Mouse (Mus musculus) adrenal gland, adult (tissue): ENCODE measurements around the gene Pla2g4b.
A peak's percentile ranks its signal among the peaks of the same experiment; 100 is the strongest.

Experiments
- DNase-seq, 2 experiments: peaks; one replicate each; pipeline ENCODE4 v3.0.0; 2022 to 2023; ENCODE audit warnings: low spot score in 1 of 2; ENCODE audit not compliant: inconsistent age in 2 of 2

Pla2g4b gene

DNA sequence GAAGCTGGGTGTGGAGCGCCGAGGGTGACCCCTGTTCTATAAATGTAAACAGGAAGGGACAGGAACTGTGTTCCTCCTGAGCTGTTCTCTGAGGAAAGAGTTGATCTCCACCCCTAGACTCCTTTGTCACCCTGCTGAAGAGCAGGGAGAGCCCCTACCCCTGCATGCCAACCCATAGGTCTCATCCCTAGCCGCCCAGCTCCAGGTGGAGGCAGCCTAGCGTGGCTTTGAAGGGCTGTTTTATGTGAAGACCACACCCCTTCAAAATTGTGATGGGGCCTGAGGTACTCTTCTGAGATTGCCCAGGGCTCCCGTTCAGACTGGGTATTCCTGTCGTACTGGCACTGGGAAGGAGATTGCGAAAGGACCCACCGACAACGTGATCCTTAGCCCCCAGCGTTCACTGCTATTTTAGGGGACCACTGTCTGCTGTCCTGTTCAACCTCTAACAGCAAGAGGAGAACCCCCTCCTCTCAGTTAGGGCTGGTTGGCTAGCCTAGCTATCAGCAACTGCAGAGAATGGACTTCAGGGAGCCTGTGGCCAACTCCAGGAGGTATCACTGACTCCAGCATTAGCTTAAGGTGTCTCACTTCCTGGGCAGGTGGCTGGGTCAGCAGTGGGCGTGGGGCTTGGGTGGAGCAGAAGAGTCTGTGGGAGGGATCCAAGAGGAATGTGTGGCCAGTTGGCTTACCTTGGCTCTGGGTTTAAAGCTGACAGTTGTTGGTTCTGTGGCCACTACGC lies at the start of gene Pla2g4b:
TSS of gene Pla2g4b (plus strand) at position 692 of the 742 bp plus-strand sequence.
- DNase-seq = no peak

DNA sequence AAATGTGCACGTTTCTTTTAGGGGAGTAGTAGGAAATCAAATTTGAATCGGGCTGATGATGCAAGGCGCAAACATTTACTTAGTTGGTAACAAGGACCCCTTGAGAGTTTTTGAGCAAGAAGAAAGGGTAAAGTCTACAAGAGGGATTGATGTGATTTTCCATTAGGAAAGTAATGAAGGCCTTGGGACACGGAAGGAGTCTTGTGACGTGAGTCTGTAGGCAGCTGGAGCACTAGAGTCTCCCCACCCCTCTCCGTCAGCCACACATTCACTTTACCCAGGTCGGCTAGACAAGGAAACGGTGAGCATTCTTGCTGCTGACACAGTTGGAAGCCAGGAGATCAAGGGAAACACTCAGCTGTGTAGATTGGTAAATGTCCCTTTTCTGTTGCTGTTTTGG lies 47.3 kb upstream of the Pla2g4b start:
- DNase-seq = no peak

DNA sequence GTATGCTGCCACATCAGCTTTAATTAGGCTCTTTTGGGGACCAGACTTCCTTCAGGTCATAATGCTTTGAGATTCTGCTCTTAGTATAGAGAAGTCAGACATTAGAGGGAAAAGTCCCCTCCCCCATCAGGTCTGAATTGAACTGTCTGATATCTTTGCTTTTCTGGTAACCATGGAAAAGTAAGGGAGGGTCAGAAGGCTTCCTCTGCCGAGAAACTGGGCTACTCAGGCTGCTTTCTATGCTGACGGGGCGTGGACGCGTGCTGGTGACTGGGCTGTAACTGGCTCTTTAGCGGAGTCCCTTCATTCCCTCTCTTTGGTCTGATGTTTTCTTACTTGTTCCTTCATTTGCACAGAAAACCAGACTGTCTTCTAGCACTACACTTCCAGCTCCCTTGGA lies 46.8 kb upstream of the Pla2g4b start:
- DNase-seq = no peak

DNA sequence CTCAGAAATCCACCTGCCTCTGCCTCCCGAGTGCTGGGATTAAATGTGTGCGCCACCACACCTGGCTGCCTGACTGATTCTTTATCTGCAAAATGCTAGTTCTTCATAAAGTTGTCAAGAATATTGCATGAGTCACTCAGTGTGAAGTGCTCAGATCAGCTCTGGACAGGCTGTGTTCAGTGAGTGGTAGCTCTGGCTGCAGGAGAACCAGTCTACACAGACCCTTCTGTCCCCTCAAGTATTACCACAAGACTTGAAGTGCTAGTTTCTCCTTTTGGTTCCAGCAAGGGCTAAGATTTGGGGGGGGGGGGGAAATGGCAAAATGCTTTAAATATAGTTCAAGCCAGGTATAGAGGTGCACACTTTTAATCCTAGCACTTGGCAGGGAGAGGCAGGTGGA lies 45.8 kb upstream of the Pla2g4b start:
- no peak for DNase-seq

DNA sequence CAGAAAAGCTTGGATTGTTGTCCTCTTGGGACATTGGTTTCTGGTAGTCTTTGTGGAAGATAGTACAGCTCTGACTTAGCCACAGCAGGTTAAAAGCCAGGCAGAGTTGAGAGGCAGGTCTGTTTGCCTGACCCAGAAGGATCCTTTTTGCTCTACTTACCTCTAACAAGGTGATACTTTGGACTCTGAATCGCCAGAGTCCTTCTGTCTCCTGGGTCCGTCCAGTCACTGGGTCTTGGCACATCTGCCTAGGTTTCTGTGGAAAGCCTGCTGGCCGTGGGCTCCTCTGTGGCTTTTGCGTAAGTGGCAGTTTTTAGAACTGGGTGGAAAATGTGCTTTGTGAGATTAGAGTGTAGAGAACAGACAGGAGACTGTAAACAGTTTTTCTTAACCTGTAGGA lies 44.3 kb upstream of the Pla2g4b start:
- DNase-seq = no peak

DNA sequence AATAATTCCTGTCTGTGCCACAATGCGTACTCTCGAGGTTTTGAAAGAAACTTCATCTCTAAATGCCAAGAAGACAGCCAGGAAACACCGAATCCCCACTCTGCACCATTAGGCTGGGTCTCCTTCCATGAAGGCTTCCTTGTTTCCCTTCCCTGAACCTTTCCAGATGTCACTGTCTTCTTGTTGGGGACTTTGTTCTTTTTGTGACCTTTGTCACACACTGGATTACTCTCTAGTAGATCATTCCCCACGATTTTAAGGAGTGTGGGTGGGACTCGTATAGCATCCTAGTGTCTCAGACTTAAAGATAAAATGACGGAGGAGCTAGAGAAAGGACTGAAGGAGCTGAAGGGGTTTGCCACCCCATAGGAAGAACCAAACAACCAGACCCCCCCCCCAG lies 42.3 kb upstream of the Pla2g4b start:
- no peak for DNase-seq

DNA sequence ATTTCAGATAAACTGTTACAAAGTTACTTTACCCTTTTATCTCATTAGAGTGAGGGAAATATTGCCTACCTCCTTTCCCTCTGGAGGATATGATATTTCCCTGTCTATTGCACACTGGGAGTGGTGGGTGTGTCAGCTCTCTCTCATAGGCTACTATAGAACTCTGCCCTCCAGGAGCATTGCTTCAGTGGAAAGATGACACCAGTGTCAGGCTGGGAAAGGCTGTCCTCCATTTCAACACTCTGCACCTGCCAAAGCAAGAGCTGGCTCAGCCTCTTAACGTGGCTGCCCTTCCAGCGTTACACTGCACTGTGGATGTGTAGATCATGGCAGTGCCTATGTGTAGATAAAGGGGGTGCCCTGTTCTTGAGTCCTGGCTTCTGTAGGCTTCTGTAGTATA lies 40.9 kb upstream of the Pla2g4b start:
- no peak for DNase-seq

DNA sequence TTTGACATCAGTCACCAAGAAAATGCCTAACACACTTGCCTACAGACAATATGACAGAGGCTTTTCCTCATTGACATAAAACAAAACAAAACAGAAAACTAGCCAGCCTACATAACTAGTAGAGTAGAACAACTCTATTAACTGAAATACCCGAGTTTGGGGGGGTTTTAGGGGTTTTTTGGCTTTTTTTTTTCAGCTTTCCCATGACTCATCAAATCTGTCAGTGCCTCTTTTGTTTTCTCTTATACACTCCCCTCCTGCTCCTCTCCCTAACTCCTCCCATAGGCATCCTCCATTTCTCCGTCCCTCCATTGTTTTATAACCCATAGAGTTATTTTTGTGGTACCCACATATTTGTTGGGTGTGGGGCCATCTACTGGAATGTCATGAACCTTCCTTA lies 39.7 kb upstream of the Pla2g4b start:
- no peak for DNase-seq

DNA sequence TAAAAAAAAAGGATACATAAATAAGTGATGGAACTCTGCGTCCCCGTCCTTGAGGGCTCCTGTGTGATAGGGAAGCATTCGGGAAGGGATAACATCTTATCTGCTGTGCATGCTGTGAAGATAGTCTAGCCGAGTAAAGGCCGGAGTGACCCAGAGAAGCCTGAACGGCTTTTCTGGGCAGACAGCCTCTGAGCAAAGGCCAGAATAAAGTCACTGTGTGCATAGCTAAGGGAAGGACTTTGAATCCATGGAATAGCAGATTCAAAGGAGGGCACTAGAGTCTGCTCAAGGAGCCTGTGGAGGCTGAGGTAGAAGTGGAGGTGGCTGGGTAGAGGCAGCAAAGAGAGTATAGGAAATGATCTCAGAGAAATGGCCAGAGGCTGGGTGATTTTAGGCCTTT lies 38.4 kb upstream of the Pla2g4b start:
- DNase-seq = no peak

DNA sequence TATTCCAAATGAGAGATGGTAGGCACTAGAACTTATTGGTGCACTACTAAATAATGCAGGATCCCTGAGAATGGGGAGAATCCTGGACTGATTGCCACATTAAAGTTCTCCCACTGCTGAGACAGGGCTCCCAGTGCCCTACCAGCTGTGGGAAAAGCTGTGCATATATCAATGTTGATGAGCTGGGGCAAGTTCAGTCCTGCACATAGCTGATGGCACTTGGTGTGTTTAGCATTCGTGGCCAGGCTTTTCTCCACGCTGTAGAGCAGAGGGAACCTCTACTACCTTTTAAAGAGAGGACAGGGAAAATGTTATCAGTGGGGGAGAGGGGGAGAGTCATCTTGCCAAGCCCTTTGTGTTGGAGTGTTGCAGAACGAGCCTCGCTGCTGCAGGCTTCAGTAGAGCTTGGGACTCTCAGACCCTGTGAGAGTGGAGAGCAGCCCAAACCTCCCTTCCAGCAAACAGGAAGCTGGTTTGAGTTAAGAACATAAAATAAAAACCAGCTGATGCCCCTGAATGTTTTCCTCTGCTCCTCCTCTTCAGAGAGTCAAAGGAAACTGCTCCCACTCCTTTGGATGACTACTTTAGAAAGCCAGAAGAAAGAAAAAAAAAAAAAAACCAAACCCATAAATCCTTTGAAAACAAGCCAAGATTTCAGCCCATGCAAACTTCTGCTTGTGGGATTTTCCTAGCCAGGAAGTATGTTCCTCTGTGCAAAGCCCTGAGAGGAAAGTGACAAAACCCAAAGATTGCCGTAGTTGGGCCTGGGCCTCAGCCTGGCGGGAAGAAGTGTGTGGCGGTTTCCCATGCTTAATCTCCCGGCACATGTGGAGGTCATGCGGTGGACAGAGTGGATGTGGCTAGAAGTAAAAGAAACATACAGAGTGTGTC lies 37.6 kb upstream of the Pla2g4b start:
- DNase-seq = peak in 1 of 2 experiments; percentile 59

DNA sequence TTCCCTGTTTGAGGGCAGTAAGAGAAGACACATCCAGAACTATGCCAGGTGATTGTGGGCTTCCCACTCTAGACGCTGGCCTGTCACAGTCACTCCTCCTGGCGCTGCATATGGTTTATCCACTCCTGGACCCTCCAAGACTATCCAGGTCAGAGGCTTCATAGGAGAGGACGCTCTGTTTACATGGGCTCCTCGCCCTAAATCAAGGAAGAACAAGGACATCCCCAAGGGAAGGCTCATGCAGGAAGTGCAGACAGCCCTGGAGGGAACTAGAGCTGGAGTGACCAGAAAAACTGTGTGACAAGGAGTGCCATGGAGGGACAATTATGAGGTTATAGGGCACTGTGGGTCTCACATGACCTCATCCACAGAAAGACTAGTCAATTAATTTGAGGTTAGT lies 35.9 kb upstream of the Pla2g4b start:
- DNase-seq = no peak

DNA sequence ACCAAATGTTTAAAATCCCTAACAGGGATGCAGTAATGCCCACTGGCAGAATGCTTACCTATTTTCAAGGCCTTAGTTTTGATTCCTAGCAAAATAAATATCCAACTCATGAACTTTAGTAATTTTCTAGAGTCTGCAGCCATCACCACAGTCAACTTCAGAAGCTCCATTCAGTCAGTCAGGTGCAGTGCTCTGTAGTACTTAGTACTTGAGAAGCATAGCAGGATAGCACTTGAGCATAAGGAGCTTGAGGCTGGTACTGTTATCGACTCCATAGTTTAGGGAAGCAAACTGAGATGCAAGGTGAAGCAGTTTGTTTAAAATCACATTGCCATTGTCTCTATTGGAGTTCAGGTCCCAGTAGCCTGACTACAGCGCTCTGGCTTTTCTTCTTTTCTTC lies 33.5 kb upstream of the Pla2g4b start:
- DNase-seq = no peak

DNA sequence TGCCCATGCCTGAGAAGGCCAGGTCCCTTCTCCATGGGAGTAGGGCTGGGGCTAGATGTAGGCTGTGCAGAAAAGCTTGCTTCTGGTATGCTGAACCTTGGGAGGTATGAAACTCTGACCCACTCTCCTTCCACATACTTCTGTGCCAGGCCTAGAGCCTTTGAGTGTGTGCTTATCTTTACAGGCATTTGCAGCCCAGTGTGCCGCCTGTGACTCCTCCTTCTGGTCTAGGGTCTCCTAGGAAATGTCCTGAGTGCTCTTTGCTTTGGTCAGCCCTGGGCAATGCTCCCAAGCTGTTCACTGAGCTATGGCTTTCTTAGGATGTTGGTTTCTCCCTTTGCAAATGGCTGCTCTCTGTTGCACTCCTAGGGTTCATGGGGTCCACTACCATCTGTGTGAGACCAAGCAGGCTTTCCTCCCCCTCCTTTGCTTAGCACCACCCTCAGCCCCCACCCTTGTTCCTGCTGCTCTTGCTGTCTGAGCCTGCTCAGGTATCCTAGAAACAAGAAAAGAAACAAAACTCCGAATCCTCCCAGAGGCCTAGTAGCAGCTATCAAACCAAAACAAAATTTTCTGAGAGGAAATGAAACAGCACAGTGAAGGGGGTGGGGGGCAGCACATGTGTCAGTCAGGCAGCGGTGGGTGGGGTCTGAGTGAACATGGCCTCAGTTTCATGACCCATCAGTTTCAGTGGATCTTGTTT lies 32.2 kb upstream of the Pla2g4b start:
- no peak for DNase-seq

DNA sequence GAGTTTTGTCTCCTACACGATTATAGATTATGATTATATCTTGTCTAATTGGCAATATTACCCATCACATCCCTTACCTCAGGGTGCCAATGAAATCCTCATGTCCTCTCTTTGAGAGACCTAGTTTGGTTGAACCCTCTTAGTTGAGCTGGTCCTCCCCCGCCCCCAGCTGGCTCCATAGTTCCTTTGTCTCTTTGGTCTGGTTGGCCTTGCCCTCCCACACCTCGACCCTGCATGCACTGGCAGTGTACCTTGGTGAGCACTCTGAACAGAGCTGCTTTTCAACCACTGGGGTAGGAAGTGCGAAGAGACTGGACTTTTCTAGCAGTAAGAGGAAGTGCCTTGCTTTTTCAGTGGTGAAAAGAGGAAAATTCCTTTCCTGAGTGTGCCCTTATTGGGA lies 31.3 kb upstream of the Pla2g4b start:
- no peak for DNase-seq

DNA sequence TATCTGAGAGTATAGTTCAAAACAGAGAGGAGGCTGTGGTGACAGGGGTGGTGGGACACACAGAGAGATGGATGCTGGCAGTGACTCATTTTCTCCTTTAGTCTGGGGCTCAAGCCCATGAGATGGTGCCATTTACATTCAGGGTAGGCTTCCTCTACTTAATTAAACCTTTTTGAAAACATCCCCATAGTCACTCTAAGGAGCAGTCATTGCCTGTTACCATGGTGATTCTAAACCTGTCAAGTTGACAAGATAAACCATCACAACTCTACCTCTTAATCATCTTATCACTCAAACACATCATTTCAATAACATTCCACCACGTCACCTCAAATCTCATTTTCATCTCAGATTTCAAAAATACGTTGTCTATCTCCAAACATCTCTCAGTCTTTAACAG lies 29.2 kb upstream of the Pla2g4b start:
- DNase-seq = no peak

DNA sequence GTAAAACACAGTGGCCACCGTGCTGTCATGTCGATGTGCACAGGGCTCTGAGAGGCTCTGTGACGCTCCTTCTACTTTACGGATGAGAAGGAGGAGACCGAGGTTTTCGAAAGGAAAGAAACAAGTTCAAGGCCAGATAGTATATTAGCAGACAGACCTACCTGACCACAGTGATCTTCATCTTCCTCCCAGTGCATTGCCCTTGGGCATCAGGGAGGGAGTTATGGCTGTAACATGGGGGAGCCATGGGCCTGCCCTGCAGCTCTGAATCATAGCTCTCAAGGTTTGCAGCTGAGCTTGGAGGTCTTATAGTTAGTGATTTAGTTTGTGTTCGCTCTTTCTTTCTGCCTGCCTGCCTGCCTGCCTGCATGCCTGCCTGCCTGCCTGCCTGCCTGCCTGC lies 26.5 kb upstream of the Pla2g4b start:
- DNase-seq = peak in 1 of 2 experiments; percentile 75

DNA sequence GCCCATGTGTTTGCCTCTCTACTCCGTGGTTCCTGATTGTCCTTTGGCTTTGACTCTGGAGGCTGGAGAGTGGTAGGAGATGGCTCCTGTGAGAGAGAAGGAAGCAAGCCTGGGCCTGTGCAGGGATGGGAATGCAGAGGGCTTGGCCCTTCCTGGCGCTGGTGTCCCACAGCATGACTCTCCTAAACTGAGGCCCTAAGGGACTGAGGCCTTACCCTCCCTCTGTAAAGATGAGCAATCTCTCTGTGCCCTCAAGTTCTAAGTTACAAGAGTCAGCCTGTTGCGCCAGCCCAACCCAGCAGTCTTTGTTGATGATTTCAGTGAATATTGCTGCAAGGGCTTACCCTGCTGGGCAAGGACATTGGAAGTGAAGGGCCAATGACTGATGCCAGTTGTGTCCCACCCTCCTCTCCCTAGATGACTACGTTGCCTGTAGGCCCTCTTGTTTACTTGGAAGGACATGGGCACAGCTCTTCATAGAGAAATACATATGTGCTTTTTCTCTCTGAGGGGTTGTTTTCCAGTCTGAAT lies 25.5 kb upstream of the Pla2g4b start:
- DNase-seq = peak in 1 of 2 experiments; percentile 85

DNA sequence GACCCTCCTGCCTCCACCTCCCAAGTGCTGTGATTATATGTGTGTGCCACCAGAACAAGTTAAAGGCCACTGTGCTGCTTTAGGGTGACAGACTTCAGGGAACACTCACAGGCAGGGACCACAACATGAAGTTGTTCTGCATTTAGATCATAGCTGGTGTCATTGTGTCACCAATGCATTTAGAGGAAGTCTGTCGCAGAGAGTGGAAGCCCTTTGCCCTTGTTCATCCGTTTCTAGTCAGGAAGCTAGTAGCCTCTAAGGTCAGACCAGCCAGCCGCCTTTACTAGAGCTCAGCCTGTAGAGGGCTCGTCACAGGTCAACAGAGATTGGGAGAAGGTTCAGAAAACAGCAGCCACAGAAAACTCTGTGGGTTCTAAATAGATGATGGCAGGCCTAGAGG lies 24.5 kb upstream of the Pla2g4b start:
- DNase-seq = peak in 1 of 2 experiments; percentile 60

DNA sequence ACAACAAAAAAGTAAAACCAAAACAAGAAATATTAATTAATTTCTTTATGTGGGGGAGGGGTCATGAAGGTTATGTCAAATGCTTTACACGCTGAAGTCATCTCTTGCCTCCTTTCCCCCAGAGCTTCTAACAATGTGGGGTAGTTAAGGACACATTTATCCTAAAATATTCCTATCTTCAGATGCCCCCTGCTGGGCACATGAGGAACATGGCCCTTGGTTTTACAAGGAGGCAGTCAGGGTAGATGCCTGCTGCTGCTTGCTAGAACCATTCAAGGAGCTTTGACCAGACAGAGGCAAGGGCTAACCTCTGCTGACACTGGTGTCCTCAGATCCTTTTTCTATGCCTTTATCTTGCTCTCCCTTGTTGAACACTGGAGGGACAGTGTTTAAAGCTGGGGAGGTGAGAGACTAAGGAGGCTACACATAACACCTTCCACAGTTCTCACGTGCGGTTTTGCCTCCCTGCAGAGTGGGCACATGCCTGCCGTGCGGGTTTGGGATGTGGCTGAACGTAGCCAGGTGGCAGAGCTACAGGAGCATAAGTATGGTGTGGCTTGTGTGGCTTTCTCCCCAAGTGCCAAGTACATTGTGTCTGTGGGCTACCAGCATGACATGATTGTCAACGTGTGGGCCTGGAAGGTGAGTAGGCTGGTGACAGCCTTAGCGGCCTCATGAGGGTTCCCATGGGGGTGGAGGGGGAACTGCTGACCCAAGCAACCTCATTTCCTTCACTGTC lies 21.6 kb upstream of the Pla2g4b start:
- DNase-seq = peak; percentile 49 to 86

DNA sequence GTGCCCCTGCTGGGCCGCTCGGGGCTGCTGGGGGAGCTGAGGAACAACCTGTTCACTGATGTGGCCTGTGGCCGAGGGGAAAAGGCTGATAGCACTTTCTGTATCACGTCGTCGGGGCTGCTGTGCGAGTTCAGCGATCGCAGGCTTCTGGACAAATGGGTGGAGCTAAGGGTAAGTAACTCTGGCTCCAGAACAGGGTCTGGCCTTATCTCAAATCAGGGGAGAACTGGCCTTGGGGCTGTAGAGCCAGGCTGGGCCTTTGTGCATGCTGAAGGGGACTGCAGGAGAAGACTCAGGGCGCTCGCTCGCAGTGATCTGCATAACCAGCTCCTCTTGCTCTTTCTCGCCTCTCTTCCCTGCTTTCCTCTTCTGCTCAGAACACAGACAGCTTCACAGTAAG lies 20.3 kb upstream of the Pla2g4b start:
- peak; percentile 61 to 65 for DNase-seq
